Mouse (Mus musculus) megakaryocyte-erythroid progenitor cell, adult 5-6 weeks (primary cell): Measurements from ENCODE around the gene Maml2. TPM values are rescaled to one million over a fixed set of nuclear protein-coding genes. Genes with fewer than 3 reads are reported as not detected.
A peak's percentile ranks its signal among the peaks of the same experiment; 100 is the strongest.

Experiments
- ATAC-seq: replicated peaks from 2 replicates; pipeline ENCODE4 v1.8.0; 2016; ENCODE audit warnings: mild to moderate bottlenecking, inconsistent platforms; ENCODE audit not compliant: severe bottlenecking, poor library complexity, low FRiP score, low TSS enrichment
- total RNA-seq, 2 experiments: library from RNA; stranded (forward) in 1 of 2; stranded (reverse) in 1 of 2; fragments of 200-1000, 215-1000 nt in 1 of 2; fragments of >200 nt in 1 of 2; fragmentation: Nextera tagmentation in 1 of 2; gene quantifications; 2 replicates each; pipeline ENCODE4 v1.2.3; 2014 to 2017

The Maml2 gene
- total RNA-seq, 2 experiments from 2014 or later = 1.2 TPM

DNA sequence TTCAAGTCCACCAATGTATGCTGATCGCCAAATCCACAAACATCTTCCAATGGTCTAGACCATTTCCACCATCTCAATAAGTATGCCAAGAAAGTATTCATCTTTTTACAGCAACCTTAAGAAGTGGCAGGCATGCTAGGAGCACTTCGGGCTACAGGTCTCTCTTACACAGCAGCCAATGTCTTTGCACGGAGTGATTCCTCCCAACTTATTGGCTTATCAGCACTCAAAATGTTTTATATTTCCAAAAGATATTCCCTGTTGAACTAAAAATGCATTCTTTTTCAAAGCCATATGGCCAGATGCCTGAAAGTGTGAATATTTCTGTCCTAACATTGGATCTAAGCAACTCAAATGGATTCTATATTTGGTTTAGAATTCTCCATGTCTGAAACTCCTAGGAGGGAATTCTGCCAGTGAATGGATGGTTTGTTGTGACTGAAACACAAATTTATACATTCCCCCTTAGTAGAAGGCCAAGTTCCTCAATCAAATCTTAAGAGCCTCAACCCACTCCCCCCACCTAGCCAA is 326.2 kb downstream of the Maml2 start:
- ATAC-seq = no peak

DNA sequence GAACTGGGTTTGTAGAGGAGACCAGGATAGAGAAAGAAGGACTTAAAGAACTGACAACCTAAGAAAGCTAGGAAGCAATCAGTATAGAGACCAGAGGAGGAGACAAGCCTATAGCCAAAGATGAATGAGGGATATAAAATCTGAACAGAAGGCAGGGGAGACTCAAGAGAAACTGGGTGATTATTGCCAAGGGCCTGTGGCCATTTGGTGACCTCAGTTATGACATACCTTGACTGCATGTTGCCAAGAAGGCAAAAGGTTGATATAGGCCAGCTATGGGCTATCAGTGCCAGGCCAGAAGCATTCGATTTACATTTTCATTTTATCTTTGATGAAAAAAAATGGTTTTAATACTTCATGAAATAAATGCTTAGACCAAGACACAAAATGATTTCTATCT is 327.0 kb downstream of the Maml2 start:
- no peak for ATAC-seq

DNA sequence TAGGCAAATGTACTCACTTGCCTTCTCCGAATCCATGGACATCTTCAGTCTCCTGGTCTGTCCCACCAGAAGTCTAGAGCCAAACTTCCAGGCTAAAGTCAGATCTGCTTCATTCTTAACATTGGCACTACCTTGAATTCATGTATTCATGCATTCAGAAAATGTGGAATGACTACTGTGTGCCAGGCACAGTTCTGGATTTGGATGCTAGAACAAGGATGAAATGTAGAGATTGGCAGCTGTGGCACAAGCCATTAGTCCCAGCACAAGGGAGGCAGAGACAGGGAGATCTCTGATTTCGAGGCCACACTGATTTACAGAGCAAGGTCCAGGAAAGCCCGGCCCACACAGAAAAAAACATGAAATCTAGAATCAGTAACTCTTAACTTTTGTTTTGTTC is 327.5 kb downstream of the Maml2 start:
- ATAC-seq = no peak

DNA sequence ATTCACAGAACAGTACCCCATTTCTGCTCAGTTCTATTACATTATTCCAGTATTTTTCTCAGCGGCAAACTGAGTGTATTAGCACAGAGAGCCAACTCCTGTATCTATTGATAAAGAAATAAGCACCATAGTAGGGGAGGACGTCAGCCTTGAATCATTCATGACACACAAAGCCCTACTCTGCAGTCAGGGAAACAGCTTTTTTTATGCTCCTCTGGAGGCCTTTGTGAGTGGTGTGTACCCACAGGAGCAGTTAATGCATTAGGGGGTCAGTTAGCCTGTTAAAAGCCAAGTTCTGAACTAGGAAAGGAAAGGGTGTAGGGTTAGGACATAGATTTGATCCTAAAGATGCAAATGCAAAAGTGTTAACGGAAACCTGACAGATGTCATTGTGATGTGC is 328.7 kb downstream of the Maml2 start:
- ATAC-seq = no peak

DNA sequence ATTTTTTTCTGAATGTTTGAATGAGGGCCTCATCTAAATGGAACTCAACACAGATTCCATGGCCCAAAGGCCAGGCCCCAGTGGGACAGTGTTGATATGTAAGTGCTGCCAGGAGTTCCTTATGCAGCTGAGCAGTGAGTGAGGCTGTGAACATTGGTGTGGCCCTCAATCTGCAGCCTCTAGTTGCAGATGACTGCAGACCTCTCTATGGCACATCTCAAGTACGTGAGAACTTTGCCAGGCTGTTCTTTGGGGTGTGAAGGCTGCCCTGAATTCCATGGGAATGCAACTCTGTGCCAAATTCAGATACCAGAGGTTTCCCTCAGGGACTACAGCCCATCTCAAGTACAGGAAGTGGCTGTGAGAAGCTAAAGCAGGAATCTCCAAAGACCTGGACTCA is 335.6 kb downstream of the Maml2 start:
- no peak for ATAC-seq

DNA sequence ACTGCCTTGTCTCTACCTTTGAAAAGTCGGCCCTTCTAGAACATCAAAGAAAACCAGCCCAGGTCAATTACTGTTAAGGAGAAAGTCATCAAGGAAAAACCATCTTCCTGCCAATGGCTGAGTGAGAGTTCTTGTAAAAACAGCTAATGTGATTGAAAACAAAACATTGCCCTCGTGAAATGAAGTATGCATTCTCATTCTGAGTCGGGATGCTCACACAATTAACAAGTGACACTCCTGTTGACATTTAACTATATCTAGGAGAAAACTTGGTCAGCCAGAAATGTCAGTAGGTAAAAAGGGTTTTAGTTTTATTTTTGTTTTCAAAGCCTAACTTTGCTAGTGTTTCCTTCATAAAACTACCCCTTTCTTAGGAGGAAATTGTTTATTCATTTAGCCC is 341.9 kb downstream of the Maml2 start:
- no peak for ATAC-seq

DNA sequence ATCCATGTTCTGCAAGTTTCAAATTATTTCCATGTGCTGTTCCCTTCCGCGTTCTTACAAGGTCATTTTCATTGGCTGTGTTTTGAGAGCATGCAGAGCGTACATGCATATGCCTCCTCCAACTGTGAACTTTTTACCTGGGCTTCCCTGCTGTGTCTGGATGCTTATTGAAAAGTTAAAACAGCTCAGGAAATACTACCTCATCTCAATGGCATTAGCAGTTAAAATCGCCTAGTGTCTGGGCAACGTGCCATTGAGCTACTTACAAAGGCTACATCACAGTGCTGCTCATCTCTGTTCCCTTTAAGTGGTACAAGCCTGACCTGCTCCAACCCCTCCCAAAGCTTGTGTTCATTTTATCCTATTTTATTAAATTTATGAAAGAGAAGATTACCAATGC is 347.4 kb downstream of the Maml2 start:
- ATAC-seq = no peak

DNA sequence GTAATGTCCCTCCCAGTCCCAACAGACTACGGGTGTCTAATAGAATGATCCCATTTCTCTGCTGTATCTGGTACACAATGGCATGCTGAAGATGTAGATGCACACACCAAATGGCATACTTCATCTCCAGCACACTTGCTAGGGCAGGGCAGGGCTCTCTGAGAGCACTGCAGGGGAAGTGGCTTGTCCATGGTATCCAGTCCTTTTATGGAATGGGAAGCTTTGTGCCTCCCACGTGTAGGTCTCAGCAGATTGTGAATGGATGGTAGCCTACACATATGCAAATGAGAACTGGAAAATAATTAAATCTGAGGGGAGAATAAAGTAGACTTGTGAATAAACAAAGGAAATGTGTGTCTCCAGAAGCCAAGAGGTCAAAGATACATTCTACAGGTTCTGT is 353.3 kb downstream of the Maml2 start:
- ATAC-seq = no peak

DNA sequence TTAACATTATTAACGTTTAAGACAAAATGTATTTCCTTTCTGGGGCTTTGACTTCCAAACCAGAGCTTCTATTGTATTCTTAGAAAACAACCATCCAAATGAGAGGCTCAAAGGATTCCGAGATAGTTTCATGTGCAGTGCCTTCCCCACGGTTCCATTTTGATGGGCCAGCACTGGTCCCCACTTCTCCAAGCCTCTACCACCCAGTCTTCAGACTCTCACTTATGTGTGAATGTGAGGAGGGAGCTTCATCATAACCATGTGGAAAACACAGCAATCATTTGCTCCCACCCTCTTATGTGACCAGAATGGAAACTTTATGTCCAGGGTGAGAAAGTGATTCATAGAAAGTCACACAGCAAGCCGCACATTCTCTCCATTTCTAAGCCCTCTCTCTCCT is 354.1 kb downstream of the Maml2 start:
- no peak for ATAC-seq

DNA sequence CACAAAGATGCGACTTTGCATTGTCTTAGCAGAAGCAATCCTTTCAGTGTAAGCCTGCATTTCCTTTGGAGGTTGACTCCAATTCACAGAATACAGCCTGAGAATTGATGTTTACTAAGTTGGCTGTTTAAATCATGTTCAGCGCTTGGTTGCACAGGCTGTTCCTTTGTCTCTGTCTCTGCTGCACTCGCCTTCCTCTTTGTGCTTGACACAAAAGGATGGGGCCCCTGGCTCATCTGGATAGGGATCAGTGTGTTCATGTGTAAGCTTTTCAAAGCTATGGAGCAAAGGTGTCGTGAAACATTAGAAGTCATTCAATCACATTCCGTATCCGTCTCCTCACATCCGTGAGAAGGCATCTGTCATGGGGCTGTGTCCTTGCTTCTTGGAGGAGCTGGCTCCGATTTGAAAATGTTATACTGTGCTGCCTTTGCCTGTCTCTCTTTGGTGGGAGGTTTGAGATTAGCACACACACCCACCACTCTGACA is 354.7 kb downstream of the Maml2 start:
- no peak for ATAC-seq

DNA sequence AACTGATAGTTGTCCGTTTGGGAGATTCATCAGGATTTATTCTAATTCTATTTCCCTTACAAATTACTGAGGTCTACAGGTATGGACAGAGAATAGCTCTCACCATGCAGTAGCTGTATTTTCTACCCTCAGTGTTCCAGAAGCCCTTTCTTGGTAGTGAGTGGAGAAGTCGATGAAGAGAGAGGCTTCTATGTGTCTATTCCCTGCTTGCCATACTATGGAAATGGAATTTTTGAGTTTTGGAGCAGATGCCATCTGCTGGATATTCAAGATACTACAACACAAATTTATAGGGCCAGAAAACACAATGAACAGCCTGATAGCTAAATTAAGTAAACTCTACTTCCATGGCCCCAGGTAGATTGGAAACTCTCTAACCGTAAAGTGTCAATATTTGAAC is 355.2 kb downstream of the Maml2 start:
- ATAC-seq = peak; percentile 65; the same call in 1 of the 2 replicates

DNA sequence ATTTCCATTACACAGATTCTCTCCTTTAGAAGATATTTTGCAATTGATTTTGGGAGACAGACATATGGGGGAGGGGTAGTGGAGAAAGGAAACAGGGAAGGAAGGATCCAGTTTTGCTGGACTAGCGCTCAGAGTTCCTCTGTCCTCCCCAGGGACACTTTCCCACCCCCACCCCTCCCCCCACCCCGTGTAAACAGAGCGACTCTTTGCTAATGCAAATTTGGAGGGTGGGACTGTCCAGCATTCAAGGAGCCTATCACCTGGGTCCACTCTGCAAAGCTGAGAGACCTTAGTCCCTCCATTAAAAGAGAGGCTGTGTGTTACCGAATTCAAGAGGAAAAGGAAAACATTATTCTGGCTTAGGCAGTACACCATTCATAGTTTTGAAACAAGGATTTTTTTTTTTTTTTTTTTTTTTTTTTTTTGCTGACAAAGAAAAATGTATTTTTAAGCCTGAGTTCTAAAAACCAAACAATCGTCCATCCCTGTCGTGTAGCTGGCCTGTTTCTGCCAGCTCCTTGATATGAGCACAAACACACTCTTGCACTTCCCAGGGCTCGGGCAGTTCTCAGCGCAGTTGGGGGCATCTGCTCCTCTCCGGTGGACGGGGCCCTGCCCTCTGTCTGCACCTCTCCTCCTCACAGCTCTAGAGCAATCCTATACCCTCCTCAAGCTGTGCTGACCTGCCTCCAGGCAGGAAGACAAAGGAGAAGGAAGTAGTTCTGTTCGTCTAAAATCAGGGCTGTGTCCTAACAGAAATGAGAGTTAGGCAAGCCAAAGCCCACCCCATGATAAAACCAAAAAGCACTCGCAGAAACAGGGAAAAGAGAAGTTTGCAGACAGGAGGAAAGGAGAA is 364.2 kb downstream of the Maml2 start:
- ATAC-seq = no peak

DNA sequence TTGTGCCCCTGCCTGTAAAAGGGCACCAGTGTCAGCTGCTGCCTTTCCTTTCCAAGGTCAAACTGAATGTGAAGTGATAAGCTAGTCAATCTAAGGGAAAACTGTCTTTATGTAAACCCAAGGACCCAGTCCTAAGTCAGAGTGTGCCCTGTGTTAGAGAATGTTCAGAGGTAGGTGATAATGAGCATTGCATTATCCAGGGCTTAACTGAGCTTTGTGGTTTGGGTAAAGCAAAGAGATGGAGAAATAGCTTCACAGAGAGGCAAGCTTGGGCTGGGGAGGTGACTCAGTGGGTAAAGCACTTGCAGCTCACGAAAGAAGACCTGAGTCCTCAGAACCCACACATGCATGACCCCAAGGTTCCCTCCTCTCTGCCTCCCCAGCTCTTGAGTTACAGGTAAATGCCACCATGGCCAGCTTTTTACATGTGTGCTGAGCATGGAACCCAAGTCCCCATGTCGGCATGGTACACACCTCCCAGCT is 367.8 kb downstream of the Maml2 start:
- ATAC-seq = no peak

DNA sequence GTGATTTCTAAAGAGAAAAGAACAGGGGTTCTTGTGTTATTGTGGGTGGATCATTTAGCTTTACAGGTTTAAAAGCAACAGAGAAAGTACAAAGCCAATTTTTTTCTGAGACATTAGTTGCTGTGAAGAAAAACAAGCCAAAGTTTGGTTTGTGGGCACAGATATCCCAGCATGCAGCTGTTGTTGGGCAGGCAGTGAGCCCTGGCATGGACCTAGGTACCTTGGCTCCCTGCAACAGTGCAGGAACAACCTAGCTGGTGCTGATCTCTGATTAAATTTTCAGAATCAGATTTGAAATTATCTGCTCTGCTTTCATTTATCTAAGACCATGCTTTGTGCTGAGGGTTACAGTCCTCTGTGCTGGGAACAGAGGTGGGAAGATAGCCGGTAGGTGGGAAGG is 370.2 kb downstream of the Maml2 start:
- no peak for ATAC-seq

DNA sequence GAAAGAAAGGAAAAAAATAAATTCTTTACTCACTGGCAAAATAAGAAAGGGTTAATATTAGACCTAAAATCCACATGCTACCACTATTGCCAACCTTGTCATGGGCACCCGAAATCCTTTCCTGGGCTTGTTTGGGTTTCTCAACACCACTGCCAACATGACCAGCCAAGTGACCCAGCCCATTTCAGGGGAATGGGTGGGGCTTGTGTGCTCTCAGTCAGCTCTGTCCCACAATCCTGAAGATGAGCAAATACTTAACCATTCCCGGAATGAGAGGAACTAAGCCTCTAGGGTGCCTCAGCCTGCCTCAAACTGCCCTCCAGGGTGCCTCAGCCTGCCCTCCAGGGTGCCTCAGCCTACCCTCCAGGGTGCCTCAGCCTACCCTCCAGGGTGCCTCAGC is 371.0 kb downstream of the Maml2 start:
- no peak for ATAC-seq

DNA sequence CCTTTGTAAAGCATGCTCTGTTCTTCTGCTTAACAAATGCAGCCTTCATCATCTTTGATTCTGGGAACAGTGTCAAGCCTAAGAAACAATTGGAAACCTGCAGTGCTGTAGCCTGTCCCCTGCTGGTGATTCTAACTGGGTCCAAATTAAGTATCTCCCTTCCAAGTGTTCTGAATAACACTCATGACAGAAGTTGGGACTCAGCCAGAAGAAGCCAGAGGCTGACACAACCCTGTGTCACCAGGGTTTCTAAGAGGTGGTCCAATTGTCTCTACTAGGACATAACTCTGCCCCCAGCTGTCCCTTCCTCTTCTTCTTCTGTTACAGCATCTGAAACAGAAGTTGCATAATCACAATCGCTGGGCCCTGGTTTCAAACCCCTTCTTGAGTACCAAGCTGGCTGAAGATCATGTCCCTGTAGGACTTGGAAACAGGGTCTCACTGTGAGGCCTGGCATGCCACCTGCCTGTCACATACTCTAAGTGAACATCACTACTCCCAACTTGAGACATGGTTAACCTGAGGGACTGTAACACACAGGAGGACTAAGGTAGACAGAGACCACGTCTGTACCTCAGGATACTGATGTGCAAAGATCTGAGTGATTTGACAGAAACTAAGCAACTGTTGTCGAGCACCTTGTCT is 373.5 kb downstream of the Maml2 start:
- ATAC-seq = no peak

DNA sequence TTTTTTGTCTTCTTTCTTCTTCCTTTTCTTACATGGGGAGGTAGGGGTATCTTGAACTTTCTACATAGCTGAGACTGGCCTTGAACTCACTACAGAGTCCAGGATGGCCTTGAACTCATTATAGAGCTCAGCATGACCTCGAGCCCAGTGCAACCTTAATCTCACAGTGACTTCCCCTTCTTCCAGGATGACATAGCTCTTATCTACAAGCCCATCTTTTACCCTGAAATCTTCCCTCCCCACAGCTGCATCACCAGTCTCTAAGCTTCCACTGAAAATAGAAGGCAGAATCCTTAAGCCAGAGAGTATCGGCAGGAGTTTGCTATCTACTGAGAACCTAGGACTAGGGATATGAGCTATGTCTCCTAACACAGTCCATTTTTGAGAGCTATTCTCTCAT is 375.5 kb downstream of the Maml2 start:
- no peak for ATAC-seq

DNA sequence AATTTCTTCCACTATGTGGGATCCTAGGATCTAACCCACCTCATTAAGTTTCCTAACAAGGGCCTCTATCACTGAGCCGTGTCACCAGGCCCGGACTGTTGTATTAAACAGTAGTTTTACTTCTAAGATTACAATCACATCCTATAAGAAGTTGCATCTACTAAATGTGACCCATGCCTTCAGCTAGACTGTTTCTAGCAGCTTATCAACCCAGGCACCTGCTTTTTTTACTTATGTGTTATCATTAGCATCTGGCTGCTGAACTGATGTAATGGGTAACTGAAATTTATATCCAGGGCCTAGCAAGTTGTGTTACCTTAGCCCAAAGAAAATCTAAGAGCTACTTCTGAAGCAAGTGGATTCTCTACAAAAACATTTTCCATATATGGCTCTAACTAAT is 380.3 kb downstream of the Maml2 start:
- peak; percentile 62 for ATAC-seq

DNA sequence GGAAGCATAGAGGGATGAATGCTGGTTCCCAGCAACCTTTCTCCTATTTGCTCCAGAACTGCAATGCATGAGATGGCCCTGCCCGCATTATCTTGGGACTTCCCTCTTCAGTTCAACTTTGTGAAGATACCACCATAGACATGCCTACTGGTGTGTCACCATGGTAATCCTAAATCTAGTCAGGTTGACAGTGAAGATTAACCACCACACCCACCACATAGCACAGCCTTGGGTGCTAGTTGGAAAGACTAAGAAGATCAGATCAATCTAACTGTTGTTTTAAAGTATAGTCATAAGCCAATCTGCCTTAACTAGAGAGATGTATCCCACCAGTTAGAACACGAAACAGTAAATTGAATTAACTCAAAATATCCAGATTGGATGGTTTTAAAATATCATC is 381.9 kb downstream of the Maml2 start:
- ATAC-seq = peak; percentile 33; the same call in 1 of the 2 replicates

DNA sequence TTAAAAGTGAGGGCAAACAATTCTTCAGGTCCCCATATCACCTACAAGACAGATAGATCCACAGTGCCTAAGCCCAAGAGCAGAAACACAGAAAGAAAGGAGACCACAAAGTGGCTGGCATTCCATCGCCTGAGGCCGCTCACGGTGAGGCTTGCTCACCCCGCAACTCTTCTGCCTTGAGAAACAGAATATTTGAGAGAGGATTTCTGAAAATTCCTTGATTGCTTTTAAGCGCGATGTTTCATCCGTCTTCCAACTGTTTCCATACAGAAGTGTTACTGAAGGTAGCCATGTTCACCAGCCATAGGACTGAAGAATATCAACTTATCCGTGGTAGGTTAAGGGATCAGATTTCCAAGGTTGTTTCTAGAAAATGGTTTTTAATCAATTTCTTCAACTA is 383.4 kb downstream of the Maml2 start:
- no peak for ATAC-seq
